Mouse (Mus musculus) megakaryocyte, adult 5-6 weeks (primary cell): Measurements from ENCODE around the gene Foxn1. TPM values are rescaled to one million over a fixed set of nuclear protein-coding genes. Genes with fewer than 3 reads are reported as not detected.

Experiments
- ATAC-seq: 2 replicates; pipeline ENCODE4 v1.8.0; 2016; ENCODE audit warnings: mild to moderate bottlenecking, inconsistent platforms; ENCODE audit not compliant: poor library complexity, severe bottlenecking
- total RNA-seq, 2 experiments: library from RNA; stranded (forward) in 1 of 2; stranded (reverse) in 1 of 2; fragments of 153-499, 151-499 nt in 1 of 2; fragments of 221-1000, 200-1000 nt in 1 of 2; gene quantifications; 2 replicates each; pipeline versions ENCODE4 v1.2.3 to v1.2.4; 2015 to 2017

Foxn1 gene
- total RNA-seq, 2 experiments from 2014 or later: not detected

DNA sequence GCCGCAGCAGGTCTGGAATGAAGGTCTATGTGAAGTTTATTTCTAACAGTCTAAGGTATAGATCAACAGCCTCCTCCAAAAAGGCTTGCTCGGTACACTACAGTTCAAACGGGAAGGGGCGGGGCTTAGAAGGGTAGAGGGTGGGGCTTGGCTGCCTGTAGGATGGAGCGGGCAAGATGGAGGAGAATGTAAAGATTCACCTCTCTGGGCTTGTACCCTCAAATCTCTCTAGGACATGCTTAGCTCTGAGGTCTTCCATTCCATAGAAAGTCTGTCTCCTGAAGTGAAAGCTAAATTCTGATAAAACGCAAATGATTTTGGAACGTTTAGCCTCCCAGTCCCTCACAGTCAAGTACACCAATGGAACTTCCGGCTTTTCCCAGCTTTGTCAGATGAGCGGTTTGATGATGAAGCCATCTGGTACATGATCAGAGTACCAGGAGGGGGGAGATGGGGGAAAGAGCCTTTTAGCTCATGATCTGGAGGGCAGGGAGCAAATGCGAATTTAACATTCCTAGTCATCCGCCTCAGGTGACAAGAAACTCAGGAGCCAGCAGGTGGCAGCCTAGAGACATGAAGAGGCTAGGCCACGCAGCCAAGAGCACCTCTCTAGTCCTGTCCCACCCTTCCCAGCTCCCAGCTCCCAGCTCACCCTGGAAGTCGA is 26.1 kb downstream of the Foxn1 start:
- ATAC-seq: peak; percentile 91

DNA sequence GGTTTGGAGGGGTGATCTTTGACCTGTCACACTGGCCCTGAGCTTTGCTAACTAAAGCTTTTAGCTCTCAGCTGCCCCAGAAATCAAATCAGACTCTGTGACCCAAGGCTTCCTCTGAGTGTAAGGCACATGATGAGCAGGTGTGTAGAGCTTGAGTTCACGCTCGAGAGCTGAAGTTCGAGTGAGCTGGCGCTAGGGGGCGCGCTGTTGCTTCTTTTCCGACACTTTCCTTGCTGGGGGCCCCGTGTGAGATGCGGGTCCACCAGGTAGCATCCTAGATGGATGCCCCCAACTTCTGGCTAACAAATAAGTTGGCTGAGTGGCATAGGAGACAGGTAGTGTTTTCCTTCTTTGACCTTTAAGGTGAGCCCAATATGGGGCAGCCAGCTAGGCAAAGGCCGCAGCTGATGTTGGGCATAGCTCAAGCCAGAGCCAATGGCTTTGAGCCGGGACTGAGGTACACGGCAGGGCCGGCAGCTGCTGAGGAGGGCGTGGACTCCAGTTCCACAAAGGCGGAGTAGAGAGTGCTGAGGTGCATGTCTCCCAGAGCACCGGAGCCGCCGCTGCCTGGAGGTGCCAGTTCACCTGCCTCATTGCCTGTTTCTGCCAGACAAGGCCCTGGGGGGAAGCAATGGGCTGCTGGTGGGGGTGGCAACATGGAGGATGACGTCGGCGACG is 27.9 kb downstream of the Foxn1 start:
- no peak for ATAC-seq

DNA sequence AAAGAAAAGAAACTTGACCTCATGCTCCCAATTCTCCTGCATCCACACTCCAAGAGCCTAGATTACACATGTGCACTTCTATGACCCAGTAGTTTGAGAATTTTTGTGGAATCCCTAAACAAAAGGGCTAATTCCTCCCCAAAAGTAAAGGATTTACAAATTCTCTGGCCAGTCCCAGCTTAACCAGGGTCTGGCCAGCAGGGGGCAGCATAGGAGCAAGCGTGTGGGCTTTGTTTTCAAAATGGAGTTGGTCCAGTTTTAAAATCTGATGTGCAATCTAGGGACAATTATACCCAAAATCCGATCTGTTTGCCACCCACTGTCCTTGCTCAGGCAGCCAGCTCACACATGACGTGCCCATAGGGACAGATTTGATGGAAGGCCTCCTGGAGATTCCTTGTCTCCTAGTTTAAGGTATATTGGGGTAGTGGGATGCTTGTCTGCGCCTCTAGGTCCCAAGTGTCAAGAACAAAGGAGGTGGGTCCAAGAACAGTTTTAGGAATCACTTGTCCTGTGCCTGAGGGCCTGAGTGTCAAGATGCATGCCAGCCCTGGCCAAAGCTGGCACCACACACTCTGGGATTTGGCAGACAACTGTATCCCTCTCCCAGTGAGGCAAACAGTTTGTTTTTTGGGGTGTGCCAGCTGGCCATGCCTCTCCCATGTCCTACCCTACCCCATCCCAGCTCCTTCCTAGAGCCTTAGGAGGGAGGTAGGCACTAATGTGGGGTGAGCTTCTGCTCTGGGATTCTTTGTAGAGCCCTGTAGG is 30.7 kb downstream of the Foxn1 start:
- peak; percentile 25; the same call in 1 of the 2 replicates for ATAC-seq

DNA sequence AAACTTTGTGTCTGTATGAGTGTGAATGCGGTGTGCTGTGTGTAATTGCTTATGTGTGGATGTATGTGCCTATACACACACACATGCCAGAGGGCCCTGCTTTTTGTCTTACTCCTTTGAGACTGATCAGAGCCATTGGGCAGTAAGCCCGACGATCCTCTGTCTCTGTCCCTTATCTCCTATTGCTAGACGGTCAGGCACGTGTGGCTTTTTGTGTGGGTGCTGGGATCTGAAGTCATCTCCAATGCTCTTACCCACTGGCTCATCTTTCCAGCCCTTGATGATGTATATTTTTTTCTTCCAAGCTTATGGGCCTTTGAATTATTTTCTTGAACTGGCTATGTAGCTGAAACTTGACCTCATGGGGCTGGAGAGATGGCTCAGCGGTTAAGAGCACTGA is 31.5 kb downstream of the Foxn1 start:
- ATAC-seq: no peak

DNA sequence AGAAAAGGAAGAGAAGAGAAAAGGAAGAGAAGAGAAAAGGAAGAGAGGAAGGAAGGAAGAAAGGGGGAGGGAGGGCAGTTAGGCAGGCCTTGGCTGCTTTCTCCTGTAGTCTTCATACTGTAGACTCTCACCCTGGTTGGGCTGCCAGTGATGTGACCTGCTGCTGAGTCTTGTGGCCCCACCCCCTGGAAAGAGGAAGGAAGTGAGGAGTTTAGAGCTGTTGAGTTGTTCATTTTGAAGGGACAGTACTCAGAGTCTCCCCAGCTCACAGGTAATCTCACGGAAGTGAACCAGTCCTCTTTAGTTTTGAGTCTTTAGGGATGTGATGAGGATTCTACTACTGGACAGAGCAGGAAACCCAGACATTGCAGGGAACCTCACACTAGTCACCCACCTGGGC is 33.3 kb downstream of the Foxn1 start:
- peak; percentile 83 for ATAC-seq

DNA sequence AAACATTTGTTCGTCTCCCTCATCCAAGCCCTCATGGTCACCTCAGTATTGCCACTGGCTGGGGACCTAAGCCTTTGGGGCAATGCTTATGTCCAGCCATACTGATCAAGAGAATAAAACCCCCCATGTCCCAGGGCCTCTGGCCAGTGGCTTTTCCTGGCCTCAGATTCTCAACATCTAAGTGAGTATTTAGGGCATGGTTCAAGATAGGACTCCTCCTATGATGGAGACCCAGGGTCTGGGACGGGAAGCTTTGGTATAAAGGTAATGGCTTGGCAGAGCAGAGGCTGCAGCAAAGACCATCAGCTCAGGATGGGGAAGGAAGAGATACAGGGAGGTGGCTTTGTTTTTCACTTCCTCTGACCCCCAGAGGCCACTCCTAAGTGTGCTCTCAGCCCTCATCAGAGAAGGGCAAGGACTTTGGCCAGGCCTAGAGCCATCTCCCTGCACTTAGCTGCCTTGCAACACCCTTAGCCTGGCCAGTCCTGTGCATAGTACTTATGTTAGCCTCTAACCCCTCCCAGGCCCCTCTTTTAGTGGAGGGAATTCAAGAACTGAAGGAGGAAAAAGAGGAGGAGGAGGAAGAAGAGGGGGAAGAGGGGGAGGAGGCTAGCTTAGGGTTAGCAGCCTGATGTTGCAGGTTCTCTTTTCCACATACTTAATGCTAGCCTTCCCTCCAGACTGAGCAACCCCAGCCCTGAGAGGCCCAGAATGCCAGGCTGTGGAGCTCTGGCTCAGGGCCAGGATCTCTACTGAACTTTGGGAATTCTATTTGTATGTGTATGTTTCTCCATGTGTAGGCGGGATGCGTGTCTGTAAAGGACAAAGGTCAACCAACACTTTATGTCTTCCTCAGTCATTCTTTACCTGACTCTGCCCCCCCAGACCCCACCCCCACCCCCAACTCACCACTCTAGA is 36.7 kb downstream of the Foxn1 start:
- ATAC-seq: peak; percentile 38

DNA sequence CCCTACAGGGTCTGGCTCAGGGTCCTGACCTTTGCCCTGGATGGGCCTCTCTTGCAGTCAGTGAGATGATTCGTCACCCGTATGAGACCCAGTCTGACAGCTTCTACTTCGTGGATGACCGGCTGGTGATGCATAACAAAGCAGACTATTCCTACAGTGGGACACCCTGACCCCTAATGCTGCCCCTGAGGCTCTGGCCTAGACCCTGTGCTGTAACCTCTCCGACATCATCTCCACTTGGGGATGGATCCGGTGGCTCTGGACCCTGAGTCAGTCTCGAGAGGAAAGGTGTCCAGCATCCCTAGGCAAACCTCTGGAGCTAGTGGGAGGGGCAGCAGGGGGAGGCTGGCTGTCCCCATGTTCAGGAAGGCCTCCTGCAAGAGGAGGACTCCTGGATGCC is 37.9 kb downstream of the Foxn1 start:
- ATAC-seq: no peak

DNA sequence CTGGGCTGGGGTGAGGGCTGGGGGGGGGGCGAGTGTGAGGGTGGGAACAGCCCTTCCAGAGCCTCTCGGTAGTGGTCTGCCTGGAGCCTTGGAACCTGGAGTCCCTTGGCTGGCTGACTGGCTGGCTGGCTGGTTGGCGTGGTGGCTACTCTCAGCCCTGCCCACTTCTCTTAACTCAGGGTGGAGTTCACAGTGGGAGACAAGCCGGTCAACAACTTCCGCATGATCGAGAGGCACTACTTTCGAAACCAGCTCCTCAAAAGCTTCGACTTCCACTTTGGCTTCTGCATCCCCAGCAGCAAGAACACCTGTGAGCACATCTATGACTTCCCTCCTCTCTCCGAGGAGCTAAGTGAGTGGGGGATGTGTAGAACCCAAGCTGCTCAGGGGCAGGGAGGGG is 38.5 kb downstream of the Foxn1 start:
- peak; percentile 53 for ATAC-seq

DNA sequence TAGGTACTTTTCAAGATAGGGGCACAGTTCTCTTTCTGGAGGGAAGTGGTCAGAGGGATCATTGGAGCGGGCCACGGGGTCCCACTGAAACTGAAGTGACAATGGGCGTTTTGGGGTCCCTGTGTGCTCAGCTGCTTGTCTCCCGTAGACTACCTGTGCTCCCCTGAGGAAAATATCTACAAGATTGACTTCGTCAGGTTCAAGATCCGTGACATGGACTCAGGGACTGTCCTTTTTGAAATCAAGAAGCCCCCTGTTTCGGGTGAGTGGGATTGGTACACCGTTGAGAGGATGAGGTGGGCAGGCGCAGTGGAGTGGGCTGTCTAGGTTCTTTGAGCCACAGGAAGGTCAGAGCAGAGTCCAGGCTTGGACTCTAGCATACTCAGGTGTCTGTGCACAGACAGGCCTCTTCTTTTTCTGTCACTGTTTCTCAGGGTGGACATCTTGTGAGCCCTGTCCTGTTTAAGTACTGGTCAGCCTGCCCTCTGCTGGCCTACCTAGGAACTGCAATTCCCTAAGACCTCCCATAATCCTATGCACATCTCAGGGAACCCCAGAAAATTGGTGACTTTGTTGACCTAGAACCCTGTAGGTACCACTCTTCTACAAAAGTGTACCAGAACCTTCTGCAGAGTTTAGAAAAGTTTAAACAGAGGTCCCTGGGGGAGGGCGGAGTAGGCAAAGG is 39.1 kb downstream of the Foxn1 start:
- peak; percentile 20; the same call in 1 of the 2 replicates for ATAC-seq

DNA sequence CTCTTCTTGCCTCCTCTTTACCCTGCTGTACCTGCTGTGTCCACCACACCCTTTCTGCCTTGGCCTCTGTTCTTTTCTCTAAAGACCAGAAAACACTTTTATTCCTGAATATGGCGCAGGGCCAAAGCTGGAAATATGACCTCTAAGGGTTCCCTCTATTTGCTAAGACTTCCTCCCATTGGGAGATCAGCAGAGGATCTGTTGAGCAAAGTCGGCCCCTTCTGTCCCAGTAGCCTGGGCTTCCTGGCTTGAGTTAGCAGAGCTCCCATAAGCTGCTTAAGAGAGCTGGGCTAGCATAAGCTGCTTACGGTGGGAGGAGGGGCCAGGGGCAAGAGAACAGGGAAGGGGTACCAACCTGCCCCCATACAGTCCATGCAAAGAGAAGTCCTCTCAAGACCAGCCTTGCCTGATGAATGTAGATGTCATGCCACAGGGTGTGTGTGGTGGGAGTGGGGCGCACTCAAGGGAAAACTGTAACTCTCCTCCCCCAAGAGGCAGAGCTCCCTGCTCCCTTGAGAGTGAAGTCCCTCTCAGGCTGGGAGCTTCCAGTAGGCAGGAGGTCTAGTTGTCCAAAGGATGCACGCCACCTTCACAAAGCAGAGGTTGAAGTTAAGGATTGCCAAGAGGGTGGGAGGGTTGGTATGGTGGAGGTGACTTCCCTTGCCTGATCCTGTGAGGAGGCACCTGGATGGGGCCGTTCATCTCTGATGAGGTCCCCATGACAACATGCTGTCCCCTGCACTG is 39.9 kb downstream of the Foxn1 start:
- no peak for ATAC-seq

DNA sequence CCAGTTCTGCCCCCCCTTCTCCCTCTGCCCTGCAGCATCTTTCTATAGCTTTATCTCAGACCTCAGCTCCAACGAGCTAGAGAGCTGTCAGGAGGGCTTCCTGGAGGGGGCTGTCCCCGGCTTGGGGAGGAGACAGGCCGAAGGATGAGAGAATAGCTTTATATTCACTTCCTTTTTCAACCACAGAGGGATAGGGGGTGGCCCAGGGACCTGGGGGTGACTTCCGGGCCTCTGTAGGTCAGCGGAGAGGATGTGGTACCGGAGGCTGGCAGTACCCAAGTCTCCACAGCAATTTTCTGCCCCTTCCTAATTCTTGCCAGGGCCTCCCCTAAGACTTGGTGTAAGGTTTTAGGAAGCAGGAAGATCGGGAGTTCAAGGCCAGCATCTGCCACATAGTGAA is 40.6 kb downstream of the Foxn1 start:
- ATAC-seq: peak; percentile 59

DNA sequence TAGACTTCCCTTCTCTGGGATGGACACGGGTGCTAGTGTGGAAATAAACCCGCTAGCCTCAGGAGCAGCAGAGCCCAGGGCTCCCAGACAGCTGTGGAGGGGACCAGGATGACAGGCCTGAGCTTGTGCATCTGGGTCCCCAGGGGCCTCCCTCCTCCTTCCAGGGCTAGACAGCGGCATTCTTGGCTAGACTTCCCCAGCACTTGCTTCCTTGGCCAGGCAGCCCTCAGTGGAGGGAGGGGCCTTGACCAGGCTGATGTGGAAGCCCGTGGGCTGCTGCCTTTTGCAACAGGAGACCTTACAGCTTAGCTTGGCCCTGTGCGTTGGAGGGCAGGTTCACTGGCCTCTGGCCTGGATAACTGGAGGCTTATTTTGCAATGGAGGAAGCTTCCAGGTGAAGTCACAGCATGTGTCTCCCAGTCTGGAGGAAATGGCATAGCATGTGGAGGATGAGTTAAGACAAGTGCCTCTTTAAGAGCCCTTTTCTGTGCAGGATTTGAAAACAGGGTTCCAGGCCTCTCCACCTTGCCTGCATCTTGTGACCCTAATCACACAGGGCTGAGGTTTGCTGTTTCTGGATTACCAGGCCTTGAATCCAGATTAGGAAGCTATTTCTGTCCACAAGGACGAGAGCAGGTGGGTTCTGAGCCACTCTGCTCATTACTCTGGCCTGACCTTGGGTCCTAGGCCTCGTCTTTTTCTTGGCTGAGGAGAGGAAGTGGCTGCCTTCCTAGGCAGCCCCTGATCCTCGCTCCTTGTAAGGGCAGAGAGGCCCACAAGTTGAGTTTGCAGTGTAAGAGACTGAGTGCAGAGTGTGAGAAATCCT is 41.3 kb downstream of the Foxn1 start:
- ATAC-seq: no peak

DNA sequence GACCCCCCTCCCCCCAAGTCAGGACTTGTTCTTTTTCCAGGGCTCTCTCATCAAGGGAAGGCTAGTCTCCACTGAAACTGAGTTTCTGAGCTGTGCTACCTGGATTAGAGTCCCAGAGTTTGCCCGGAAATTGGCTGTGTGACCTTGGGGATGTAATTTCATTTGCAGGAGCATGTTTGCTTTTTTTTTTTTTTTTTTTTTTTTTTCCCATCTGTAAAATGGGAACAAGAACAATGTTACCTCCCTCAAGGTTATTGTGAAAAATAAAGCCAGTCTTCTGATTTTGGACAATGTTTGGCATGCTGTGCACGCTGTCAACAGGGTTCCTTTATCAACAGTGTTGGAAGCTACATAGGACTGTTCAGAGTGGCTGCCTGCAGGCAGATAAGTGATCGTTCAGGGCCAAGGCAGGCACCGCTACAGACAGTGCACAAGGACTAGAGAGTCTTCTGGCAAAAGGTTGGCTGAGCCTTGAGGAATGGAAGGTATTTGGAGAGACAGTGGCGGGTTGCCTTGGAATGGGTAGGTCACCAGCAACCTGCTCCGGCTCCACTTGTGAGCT is 41.9 kb downstream of the Foxn1 start:
- no peak for ATAC-seq

DNA sequence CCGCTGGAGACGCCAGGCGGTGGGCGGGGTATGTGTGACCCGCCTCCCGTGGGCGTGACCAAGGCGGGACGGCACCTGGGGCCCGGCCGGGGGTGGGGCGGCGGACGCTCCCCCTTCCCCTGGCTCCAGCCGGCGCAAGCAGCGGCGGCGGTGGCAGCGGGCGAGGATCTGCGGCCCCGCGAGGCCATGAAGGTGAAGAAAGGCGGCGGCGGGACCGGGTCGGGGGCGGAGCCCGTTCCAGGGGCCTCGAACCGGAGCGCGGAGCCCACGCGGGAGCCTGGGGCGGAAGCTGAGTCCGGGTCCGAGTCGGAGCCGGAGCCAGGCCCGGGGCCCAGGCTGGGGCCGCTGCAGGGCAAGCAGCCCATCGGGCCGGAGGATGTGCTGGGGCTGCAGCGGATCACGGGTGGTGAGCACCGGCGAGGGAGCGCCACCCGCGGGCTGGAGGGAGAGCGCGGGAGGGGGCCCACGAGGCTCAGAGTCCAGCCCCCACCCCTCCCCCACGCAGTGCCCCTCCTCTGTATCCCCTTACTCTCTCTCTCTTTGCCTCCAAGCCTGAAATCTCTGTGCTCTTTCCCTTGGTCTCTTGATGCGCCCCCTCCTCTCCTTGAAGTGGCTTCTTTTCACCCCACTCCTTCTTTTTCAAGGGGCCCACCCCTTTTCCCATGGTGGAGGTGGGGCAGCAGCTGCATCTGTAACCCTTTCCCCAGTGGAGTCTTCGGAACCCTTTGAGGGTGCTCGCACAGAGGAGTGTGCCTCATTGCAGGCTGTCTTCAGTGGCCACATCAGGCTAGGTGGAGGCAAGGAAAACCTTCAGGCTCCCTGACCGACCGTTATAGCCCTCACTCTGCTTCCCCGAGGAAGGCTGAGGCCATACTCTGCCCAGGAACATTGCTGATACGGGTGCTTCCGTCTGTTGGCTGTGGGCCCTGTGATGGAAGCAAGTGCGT is 42.7 kb downstream of the Foxn1 start, which contains the start of gene Unc119:
Unc119 (plus strand) TSS at position 102 of the 947 bp plus-strand sequence.
- ATAC-seq: peak; percentile 68

DNA sequence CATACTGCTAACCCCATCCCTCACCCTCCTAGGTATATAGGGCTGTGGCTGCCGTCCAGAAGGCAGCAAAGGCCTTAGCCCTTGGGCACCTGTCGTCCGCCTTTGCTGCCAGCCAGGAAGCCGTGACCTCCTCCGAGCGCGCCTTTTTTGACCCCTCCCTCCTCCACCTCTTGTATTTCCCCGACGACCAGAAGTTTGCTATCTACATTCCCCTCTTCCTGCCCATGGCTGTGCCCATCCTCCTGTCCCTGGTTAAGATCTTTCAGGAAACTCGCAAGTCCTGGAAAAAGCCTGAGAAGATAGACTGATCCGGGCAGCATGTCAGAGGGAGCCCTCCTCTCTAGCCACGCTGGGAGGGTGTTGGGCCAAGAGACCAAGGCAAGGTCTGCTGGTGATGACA is 44.7 kb downstream of the Foxn1 start:
- no peak for ATAC-seq

DNA sequence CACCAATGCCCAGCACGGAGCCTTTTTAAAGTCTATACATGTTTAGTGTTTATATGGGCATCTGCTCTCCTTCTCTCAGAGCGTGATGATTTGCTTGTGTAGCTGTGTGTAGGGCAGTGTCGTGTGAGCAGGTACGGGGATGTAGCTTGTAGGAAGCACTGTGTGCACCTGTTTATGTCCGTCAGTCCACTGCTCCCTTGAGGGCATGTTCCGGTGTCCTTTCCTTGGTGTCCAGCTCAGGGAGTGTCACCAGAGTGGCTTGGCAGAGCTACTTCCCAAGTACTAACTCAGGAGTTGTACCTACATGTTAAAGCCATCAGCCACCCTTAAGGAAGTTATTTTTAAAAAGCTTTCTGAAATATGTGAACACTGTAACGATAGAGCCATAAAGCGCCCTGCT is 49.3 kb downstream of the Foxn1 start:
- no peak for ATAC-seq

DNA sequence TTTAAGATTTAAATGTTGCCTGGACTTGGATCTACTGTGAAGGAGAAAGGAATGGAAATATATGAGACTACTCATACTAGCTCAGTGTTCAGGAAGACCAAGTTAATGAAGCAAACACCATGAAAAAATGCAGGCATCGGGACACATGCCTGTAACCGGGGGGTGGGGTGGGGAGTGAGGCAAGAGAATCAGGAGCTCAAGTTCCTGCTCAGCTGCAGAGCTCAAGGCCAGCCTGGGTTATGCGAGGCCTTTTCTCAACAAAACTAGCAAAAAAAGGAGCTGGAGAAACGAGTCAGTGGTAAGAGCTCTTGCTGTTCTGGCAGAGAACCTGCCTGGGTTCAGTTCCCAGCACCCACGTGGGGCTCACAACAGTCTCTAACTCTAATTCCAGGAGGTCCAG is 52.4 kb downstream of the Foxn1 start:
- ATAC-seq: no peak
